Mouse (Mus musculus): Measurements from ENCODE around the gene Asf1b.

The Asf1b gene

GRCm38 (mm10) chr8:83955106-83955957 lies at the start of gene Asf1b, which contains the start of gene Gm10644:
Asf1b (plus strand) TSS chr8:83955507.
Gm10644 (minus strand) TSS chr8:83955205.
- peak; percentile 98 to 99 for DNase-seq

- no peak for DNase-seq
Observed at GRCm38 (mm10) chr8:83908583-83908982, 46.7 kb upstream of the Asf1b start.

DNA sequence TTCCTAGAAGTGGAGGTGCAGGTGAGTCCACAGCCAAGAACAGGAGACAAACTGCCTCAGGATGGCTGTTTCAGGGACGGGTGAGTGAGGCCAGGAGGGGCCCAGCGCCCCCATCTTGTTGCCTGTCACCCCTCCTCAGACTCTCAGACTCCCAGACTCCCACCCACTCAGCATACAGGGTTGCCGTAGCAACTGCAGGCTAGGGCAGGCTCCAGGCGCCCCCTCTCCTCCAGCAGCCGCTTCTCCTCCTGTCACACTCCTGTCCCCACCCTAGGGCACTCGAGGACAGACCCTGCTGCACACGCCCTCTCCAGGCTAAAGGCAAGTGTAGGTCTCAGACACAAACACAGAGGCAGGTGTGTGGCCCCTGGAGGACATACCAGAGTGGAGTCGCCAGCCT lies 46.0 kb upstream of the Asf1b start:
- no peak for DNase-seq

GRCm38 (mm10) chr8:83911809-83912731 lies 43.2 kb upstream of the Asf1b start:
- no peak for DNase-seq

DNA sequence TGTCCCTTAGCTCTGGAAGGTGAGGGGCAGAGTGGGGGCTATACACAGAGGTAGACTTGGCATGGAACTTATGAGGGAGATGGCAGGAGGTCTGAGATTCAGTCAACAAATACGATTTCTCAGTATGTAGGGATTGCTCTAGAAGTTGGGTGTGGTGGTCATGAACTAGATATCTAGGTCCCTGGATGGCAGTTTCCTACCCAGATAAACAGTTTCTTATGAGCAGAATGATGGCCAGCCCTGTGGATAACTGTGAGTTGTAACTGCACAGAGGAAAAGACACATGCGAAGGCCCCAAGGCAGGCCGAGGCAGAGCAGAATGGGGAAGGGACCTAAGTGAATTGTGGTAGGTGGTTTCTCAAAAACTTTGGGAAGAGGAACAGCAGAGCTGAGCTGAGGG lies 41.1 kb upstream of the Asf1b start:
- no peak for DNase-seq

DNA sequence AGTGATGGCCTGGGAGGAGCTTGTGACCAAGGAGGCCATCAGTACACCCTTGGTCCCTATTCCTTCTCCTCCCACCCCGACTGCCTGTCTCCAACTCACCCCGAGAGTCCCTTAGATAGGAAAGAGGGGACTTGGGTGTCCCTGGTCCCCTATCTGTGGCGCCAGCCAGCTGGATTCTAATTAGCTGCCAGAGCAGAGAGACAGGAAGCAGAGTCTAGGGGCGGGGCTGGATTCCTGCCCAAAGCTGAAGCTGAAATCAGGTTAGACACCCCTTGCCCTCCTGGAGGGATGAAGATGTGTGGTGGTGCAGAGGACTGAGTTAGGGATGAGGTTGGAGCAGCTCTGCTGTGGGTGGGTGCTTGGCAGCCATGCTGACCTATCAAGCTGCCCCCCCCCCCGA lies 40.4 kb upstream of the Asf1b start:
- peak; percentile 47 to 52 for DNase-seq

GRCm38 (mm10) chr8:83916015-83916414 lies 39.3 kb upstream of the Asf1b start:
- peak; percentile 54 to 66 for DNase-seq

- DNase-seq = no peak
Observed at GRCm38 (mm10) chr8:83917566-83917965, 37.7 kb upstream of the Asf1b start.

GRCm38 (mm10) chr8:83921558-83921957 lies 33.7 kb upstream of the Asf1b start:
- peak; percentile 91 to 96 for DNase-seq

DNA sequence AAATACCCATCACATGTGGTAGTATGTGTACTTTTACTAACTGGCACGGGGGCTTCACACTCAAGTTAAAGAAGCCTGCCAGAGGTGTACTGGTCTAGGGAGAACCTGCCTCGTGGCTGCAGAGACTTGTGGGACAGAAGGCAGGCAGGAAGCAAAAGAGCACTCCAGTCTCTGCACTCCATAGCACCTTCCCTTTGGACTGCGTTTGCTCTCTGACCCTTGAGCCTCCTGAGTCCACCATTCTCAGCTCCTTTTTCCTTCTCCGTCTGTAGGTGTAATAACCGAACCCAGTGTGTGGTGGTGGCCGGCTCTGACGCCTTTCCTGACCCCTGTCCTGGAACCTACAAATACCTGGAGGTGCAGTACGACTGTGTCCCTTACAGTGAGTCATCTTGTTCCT lies 32.6 kb upstream of the Asf1b start:
- DNase-seq = no peak

- DNase-seq = no peak
Observed at GRCm38 (mm10) chr8:83924585-83924984, 30.7 kb upstream of the Asf1b start.

DNA sequence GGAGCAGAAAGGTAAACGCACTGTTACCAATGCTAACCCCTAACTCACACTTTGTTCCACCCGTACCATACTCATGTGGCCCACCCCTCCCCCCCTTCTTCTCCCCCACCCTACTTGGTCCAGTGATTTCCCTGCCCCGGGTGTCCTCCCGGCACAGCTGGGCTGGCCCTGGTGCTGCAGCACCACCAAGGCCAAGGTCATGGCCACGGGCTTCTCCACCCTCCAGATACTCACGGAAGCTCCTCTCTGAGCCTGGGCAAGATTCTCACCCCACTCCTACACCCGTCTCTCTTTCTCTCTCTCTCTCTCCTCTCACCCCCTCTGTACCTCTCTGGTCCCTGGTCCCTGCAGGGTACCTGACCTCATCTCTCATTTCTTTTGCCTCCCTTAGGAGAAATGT lies 29.0 kb upstream of the Asf1b start:
- no peak for DNase-seq

- DNase-seq = peak; percentile 1 to 6
Observed at GRCm38 (mm10) chr8:83934222-83934621, 21.1 kb upstream of the Asf1b start.

DNA sequence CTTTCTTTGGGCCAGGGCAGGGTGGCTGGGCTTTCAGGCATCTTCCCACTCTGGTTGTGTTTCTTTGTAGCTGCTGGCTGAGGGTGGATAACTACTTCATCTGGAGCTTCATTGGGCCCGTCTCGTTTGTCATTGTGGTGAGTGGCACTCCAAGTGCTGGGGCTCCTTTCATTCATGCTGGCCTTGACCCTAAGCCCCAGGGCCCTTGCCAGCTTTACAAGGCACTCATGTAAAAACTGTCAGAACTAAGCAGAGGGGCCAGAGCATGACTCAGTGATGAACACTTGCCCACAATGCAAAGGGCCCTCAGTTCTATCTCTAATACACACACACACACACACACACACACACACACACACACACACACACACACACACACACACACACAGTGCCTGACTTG lies 20.3 kb upstream of the Asf1b start:
- peak in 1 of 2 experiments; percentile 1 for DNase-seq

DNA sequence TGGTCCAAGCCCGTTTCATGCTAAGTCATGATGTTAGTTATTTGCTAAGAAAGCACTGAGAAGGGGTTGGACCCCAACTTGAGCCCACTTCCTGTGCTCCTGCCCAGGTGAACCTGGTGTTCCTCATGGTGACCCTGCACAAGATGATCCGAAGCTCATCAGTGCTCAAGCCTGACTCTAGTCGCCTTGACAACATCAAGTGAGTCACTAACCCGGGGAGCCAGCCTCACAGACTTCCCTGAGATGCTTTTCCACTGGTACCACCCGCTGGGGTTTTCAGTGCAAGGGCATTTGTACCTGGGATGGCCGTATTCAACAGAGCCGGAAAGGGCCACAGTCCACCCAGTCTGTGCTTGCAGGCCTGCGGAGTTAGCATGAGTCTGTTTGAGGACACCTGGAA lies 19.9 kb upstream of the Asf1b start:
- peak; percentile 5 for DNase-seq

DNA sequence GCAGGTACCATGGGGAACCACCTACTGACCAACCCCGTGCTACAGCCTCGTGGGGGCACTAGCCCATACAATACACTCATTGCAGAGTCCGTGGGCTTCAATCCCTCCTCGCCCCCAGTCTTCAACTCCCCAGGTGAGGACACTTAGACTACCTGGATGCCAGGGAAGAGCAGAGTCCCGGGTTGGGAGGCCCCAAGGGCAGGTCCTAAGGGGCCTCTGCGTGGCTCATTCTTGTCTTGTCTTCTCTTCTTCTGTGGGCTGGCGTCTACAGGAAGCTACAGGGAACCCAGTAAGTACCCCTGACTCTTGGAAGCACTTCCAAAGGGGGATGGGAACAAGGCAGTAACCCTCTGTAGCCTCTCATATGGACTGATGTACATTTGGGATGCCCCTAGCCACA lies 17.7 kb upstream of the Asf1b start:
- no peak for DNase-seq

GRCm38 (mm10) chr8:83938330-83938729 lies 17.0 kb upstream of the Asf1b start:
- peak; percentile 13 to 22 for DNase-seq

GRCm38 (mm10) chr8:83941066-83941677 lies 14.1 kb upstream of the Asf1b start:
- DNase-seq = peak in 1 of 2 experiments; percentile 20

DNA sequence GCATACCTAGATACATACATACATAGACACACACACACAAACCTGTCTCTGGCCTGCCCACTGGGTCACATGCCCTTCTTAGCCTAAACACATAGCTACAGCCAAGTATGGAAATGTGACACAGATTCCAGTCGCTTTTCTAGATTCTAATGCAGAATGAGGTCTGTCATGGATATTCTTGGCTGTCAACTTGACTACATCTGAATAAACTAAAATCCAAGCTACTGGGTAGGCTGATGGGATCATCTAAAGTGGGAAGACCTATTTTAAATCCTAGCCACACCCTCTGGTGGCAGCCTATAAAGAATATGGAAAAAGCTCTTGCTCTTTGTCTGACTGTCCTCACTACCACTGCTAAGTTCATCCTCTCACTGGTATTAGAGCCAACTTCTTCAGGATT lies 12.9 kb upstream of the Asf1b start:
- no peak for DNase-seq

GRCm38 (mm10) chr8:83945540-83945939 lies 9.8 kb upstream of the Asf1b start:
- no peak for DNase-seq

DNA sequence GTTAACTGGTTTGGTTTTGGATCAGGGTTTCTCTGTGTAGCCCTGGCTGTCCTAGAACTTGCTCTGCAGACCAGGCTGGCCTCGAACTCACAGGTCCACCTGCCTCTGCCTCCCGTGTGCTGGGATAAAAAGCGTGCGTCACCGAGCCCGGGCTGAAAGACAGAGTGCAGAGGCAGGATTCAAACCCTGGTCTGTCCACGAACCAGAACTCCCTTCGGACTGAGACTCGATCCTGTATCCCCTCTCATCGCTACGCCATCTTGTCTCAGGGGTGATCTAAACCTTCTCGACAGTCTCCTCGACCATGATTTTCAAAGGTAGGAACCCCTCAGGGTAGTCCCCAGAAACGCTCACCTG lies 580 bp upstream of the Asf1b start:
- DNase-seq = peak in 1 of 2 experiments; percentile 45

DNA sequence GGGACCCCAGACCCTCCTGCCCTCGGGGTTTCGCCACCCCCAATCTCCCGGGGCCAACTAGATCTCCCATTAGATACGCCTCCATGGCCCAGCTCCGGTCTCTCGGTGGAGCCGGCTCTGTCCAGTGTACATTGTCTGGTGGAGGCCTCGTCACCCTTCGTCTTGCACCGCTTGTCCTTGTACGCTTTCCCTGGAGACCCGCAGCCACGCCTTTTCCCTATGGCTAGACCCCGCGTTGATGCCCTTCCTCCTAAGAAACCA lies 581 bp downstream of the Asf1b start:
- no peak for DNase-seq

GRCm38 (mm10) chr8:83956789-83957188 lies 1.5 kb downstream of the Asf1b start:
- no peak for DNase-seq

Measured in cerebellum, postnatal 14 days (tissue).